Mouse (Mus musculus) small intestine, adult 2 months (tissue): ENCODE results near the gene Ttc22.

ENCODE experiments used
- CTCF ChIP-seq: fragments of 200-500 bp; IDR thresholded peaks from 2 replicates; pipeline ENCODE4 v1.5.1; 2012; ENCODE audit warnings: low read depth, mild to moderate bottlenecking, control low read depth, inconsistent platforms, low read length, moderate library complexity, mixed read lengths; ENCODE audit not compliant: insufficient replicate concordance, insufficient read length; ENCODE audit errors: extremely low read depth
- POLR2A ChIP-seq: fragments of 200-500 bp; IDR thresholded peaks from 2 replicates; pipeline ENCODE4 v1.6.1; 2012; ENCODE audit warnings: low read depth, mild to moderate bottlenecking, control low read depth, inconsistent platforms, low read length, moderate library complexity

GRCm38 (mm10) chr4:106633281-106634085 is 11.3 kb downstream of the Ttc22 start:
- TF ChIP-seq POLR2A, result no peak
- no peak for TF ChIP-seq CTCF
